Mouse (Mus musculus): ENCODE results near the gene Atxn10. TPM values are rescaled to one million over a fixed set of nuclear protein-coding genes. Genes with fewer than 3 reads are reported as not detected.

The Atxn10 gene
- total RNA-seq, 2 experiments from 2014 or later: 11.5 to 18.9 TPM

- ATAC-seq (replicated peaks; ENCODE audit: low FRiP score, poor library complexity, severe bottlenecking): no peak
Observed at GRCm38 (mm10) chr15:85507370-85508014, 171.4 kb downstream of the Atxn10 start.

Other genes starting within 250 kb of the Atxn10 start
- gene Smc1b, start 204.3 kb upstream of the Atxn10 start, total RNA-seq (2015; ENCODE audit: low replicate concordance): not detected in 2 replicates
- gene Smc1b, start 204.3 kb upstream of the Atxn10 start, total RNA-seq (2017; ENCODE audit: low replicate concordance): not detected in 2 replicates
- gene Ribc2, start 204.2 kb upstream of the Atxn10 start, total RNA-seq (2015; ENCODE audit: low replicate concordance): not detected in 2 replicates
- not detected in 2 replicates for gene Ribc2, start 204.2 kb upstream of the Atxn10 start, total RNA-seq (2017; ENCODE audit: low replicate concordance)
- gene Fbln1, start 130.3 kb upstream of the Atxn10 start, total RNA-seq (2015; ENCODE audit: low replicate concordance): not detected in 2 replicates
- not detected in 2 replicates for gene Fbln1, start 130.3 kb upstream of the Atxn10 start, total RNA-seq (2017; ENCODE audit: low replicate concordance)
- not detected in 2 replicates for gene 7530416G11Rik, start 167.0 kb downstream of the Atxn10 start, total RNA-seq (2015; ENCODE audit: low replicate concordance)
- gene 7530416G11Rik, start 167.0 kb downstream of the Atxn10 start, total RNA-seq (2017; ENCODE audit: low replicate concordance): not detected in 2 replicates
- not detected in 2 replicates for gene Wnt7b, start 246.2 kb downstream of the Atxn10 start, total RNA-seq (2015; ENCODE audit: low replicate concordance)
- gene Wnt7b, start 246.2 kb downstream of the Atxn10 start, total RNA-seq (2017; ENCODE audit: low replicate concordance): not detected in 2 replicates